Mouse (Mus musculus) liver, adult (tissue): ENCODE measurements around the gene Mrtfa.
A peak's percentile ranks its signal among the peaks of the same experiment; 100 is the strongest.

Experiments
- GATA4 ChIP-seq: IDR thresholded peaks from 2 replicates; pipeline ENCODE4 v1.6.1; 2014; ENCODE audit warnings: mild to moderate bottlenecking, low read length; ENCODE audit not compliant: insufficient replicate concordance

Gene Mrtfa

GRCm38 (mm10) chr15:81212976-81213375 is 22.4 kb upstream of the Mrtfa start:
- no peak for TF ChIP-seq GATA4

- no peak for TF ChIP-seq GATA4
Observed at GRCm38 (mm10) chr15:81210496-81210895, 19.9 kb upstream of the Mrtfa start.

- TF ChIP-seq GATA4, result no peak
Observed at GRCm38 (mm10) chr15:81202462-81202861, 11.9 kb upstream of the Mrtfa start.

GRCm38 (mm10) chr15:81199372-81199959 is 8.9 kb upstream of the Mrtfa start:
- TF ChIP-seq GATA4, result 0 out of 2 replicates have a peak, but pooled peaks have one; percentile 17

GRCm38 (mm10) chr15:81198447-81198846 is 7.9 kb upstream of the Mrtfa start:
- TF ChIP-seq GATA4, result no peak

GRCm38 (mm10) chr15:81197197-81197596 is 6.6 kb upstream of the Mrtfa start:
- no peak for TF ChIP-seq GATA4

- TF ChIP-seq GATA4, result no peak
Observed at GRCm38 (mm10) chr15:81195447-81195846, 4.9 kb upstream of the Mrtfa start.

- no peak for TF ChIP-seq GATA4
Observed at GRCm38 (mm10) chr15:81194791-81195190, 4.2 kb upstream of the Mrtfa start.

- TF ChIP-seq GATA4, result no peak
Observed at GRCm38 (mm10) chr15:81192858-81193257, 2.3 kb upstream of the Mrtfa start.

- no peak for TF ChIP-seq GATA4
Observed at GRCm38 (mm10) chr15:81192316-81192715, 1.8 kb upstream of the Mrtfa start.

- no peak for TF ChIP-seq GATA4
Observed at GRCm38 (mm10) chr15:81191303-81191702, 746 bp upstream of the Mrtfa start.

GRCm38 (mm10) chr15:81190011-81190629 is 437 bp downstream of the Mrtfa start:
- TF ChIP-seq GATA4, result no peak

GRCm38 (mm10) chr15:81189061-81189460 is 1.5 kb downstream of the Mrtfa start:
- no peak for TF ChIP-seq GATA4

- no peak for TF ChIP-seq GATA4
Observed at GRCm38 (mm10) chr15:81184913-81185312, 5.6 kb downstream of the Mrtfa start.

- no peak for TF ChIP-seq GATA4
Observed at GRCm38 (mm10) chr15:81181233-81181632, 9.3 kb downstream of the Mrtfa start.

- no peak for TF ChIP-seq GATA4
Observed at GRCm38 (mm10) chr15:81179523-81179922, 11.0 kb downstream of the Mrtfa start.

- TF ChIP-seq GATA4, result no peak
Observed at GRCm38 (mm10) chr15:81178703-81179102, 11.9 kb downstream of the Mrtfa start.

GRCm38 (mm10) chr15:81177860-81178259 is 12.7 kb downstream of the Mrtfa start:
- TF ChIP-seq GATA4, result no peak

- TF ChIP-seq GATA4, result no peak
Observed at GRCm38 (mm10) chr15:81175633-81176032, 14.9 kb downstream of the Mrtfa start.
